ENCODE assay signal across 8 mouse cellular contexts in the genomic region with DNA sequence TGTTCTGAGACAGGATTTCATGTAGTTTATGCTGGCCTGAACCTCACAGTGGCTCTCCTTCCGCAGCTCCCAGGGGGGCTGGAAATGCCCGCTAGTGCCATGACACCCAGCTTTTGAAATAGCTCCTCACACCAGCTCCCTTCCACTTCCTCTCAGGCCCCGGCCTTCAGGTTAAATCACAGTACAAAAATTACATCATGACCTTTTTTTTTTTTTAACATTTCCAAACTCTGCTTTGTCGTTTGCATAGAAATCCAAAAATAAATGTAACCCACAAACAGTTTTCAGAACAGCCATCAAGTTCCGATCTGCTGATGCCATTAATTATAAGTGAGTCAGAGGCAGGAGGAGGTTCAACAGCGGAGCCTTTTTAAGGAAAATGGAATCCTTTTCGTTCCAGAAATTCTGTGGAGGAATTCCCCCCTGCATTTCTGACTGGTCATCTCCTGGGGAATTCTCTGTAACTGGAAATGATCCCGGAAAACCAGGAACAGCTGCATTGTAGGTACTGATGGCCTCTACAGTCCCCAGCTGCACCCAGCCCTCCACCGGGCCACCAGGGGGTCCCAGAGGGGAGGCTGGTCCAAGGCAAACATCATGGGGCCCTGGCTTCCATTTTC. TPM values are rescaled to one million over a fixed set of nuclear protein-coding genes. Genes with fewer than 3 reads are reported as not detected.
DNase-seq lines count a peak whose midpoint lies in the region; ATAC-seq and TF ChIP-seq lines count a peak whose summit lies in the region.

No protein-coding gene starts in this region.

- H3K27ac ChIP-seq in liver, postnatal 0 days (ENCODE audit: low read depth) = no peak overlapping the region
- peak overlapping the region; percentile 51; the same call in 1 of the 2 replicates for H3K27ac ChIP-seq in cortical plate, adult 2 months (ENCODE audit: insufficient read depth, low read length)
- no peak overlapping the region for H3K27ac ChIP-seq in neural tube, embryonic 15.5 days (replicated peaks)

- H3K9ac ChIP-seq in liver, postnatal 0 days (replicated peaks) = no peak overlapping the region
- no peak overlapping the region for H3K9ac ChIP-seq in neural tube, embryonic 15.5 days (replicated peaks)

- no peak for TF ChIP-seq CTCF in liver, postnatal 0 days (IDR thresholded peaks at IDR 0.05; ENCODE audit: low read depth)
- TF ChIP-seq CTCF in cortical plate, adult 2 months (IDR thresholded peaks at IDR 0.05; ENCODE audit: extremely low read depth, insufficient read depth, low read length) = no peak

- WGBS in liver, postnatal 0 days (ENCODE audit: insufficient replicate concordance) = 54% methylated on average over 9 of the region's 9 CpGs
- WGBS in neural tube, embryonic 15.5 days = 71% methylated on average over 9 of the region's 9 CpGs

- no peaks in the 10 kb centered on the region for H3K79me2 ChIP-seq in myocyte (ENCODE audit: control insufficient read depth, insufficient read depth)

- no peak for ATAC-seq in liver, postnatal 0 days
- no peak for ATAC-seq in neural tube, embryonic 15.5 days (ENCODE audit: low FRiP score)

- TF ChIP-seq POLR2A in cortical plate, adult 2 months (IDR thresholded peaks at IDR 0.05; ENCODE audit: extremely low read depth, insufficient read depth, low read length) = no peak
- TF ChIP-seq POLR2A in myocyte (IDR thresholded peaks at IDR 0.05; ENCODE audit: insufficient read length, low read depth) = no peak

- no peak overlapping the region for H3K4me3 ChIP-seq in liver, postnatal 0 days (ENCODE audit: low read depth, low read length)
- H3K4me3 ChIP-seq in cortical plate, adult 2 months (ENCODE audit: insufficient read depth, low read length) = no peak overlapping the region
- no peak overlapping the region for H3K4me3 ChIP-seq in myocyte
- no peak overlapping the region for H3K4me3 ChIP-seq in neural tube, embryonic 15.5 days (replicated peaks)

- no peak for DNase-seq in liver, postnatal 0 days
- DNase-seq in liver = no peak
- DNase-seq in heart, postnatal 4 days = peak; percentile 65
- no peak for DNase-seq in layer of hippocampus, postnatal 25 days (ENCODE audit: extremely low spot score in 1 of 2, low spot score in 1 of 2)
- DNase-seq in layer of hippocampus, postnatal 10 days (ENCODE audit: low spot score in 2 of 2) = no peak

- TF ChIP-seq EP300 in liver, postnatal 0 days (IDR thresholded peaks at IDR 0.05; ENCODE audit: low read depth) = 0 out of 2 replicates have a peak, but pooled peaks have one; percentile 24

- H3K27me3 ChIP-seq in liver, postnatal 0 days (ENCODE audit: insufficient read depth, low read length) = no peaks in the 10 kb centered on the region
- no peaks in the 10 kb centered on the region for H3K27me3 ChIP-seq in myocyte (ENCODE audit: control insufficient read depth, insufficient read depth, insufficient read length)
- H3K27me3 ChIP-seq in neural tube, embryonic 15.5 days (replicated peaks) = no peaks in the 10 kb centered on the region

- H3K4me2 ChIP-seq in liver, postnatal 0 days (ENCODE audit: low read depth, low read length) = no peak overlapping the region
- H3K4me2 ChIP-seq in myocyte (ENCODE audit: low read depth) = peak overlapping the region; percentile 75
- H3K4me2 ChIP-seq in neural tube, embryonic 15.5 days = no peak overlapping the region

- H3K36me3 ChIP-seq in liver, postnatal 0 days (replicated peaks; ENCODE audit: insufficient read depth, low read length) = no peaks in the 10 kb centered on the region
- no peaks in the 10 kb centered on the region for H3K36me3 ChIP-seq in myocyte (ENCODE audit: control insufficient read depth, insufficient read depth)
- H3K36me3 ChIP-seq in neural tube, embryonic 15.5 days = no peaks in the 10 kb centered on the region

- peaks cover 20% of the 10 kb centered on the region for H3K4me1 ChIP-seq in liver, postnatal 0 days (ENCODE audit: insufficient read depth)
- peaks cover 6% of the 10 kb centered on the region; the same call in 1 of the 2 replicates for H3K4me1 ChIP-seq in cortical plate, adult 2 months (ENCODE audit: control insufficient read depth, insufficient read depth, low read length)
- peaks cover 8% of the 10 kb centered on the region; the same call in 1 of the 2 replicates for H3K4me1 ChIP-seq in neural tube, embryonic 15.5 days

- no peak overlapping the region for H3ac ChIP-seq in myocyte (ENCODE audit: control insufficient read depth, insufficient read length)

- H3K9me3 ChIP-seq in liver, postnatal 0 days (ENCODE audit: low read length) = peaks cover 4% of the 10 kb centered on the region; the same call in 1 of the 2 replicates
- H3K9me3 ChIP-seq in neural tube, embryonic 15.5 days (replicated peaks) = no peaks in the 10 kb centered on the region

TF ChIP-seq in myocyte, 11 proteins besides CTCF, POLR2A, EP300 and RAD21:
- peak; percentile 52 to 90 (median 58) for TF ChIP-seq MYOG (IDR thresholded peaks at IDR 0.05; ENCODE audit: control insufficient read depth in 1 of 3, insufficient read depth in 1 of 3, insufficient read length in 2 of 3, low read depth in 2 of 3)
- TF ChIP-seq MAX (IDR thresholded peaks at IDR 0.05; ENCODE audit: low read depth) = no peak
- no peak for TF ChIP-seq POLR2AphosphoS2 (IDR thresholded peaks at IDR 0.05; ENCODE audit: insufficient read length, low read depth)
- 0 out of 2 replicates have a peak, but pooled peaks have one; percentile 29 for TF ChIP-seq CEBPB (IDR thresholded peaks at IDR 0.05; ENCODE audit: insufficient read depth, poor library complexity, severe bottlenecking)
- peak; percentile 58 for TF ChIP-seq TCF12 (IDR thresholded peaks at IDR 0.05; ENCODE audit: insufficient read depth, poor library complexity, severe bottlenecking)
- peak; percentile 48 to 95 (median 91) for TF ChIP-seq MYOD1 (IDR thresholded peaks at IDR 0.05; ENCODE audit: control insufficient read depth in 1 of 3, insufficient read length in 2 of 3, low read depth in 2 of 3)
- TF ChIP-seq REST (IDR thresholded peaks at IDR 0.05; ENCODE audit: insufficient read depth, insufficient read length) = no peak
- peak; percentile 31 for TF ChIP-seq TCF3 (IDR thresholded peaks at IDR 0.05; ENCODE audit: insufficient read length, low read depth)
- no peak for TF ChIP-seq E2F4 (IDR thresholded peaks at IDR 0.05; ENCODE audit: insufficient read depth)
- no peak for TF ChIP-seq SRF (IDR thresholded peaks at IDR 0.05; ENCODE audit: control insufficient read depth, insufficient read length, low read depth)
- no peak for TF ChIP-seq USF1 (IDR thresholded peaks at IDR 0.05; ENCODE audit: low read depth)

RNA-seq across cellular contexts. Expression of gene Noct, which starts 27.0 kb away (rescaled TPM):
- 8.5 and 11.4 TPM in 2 replicates for polyA plus RNA-seq in liver, postnatal 0 days (2015; fragmentation: Nextera tagmentation; extraction: Ambion mirVana)
- 31.8 and 32.5 TPM in 2 replicates for polyA plus RNA-seq in cortical plate, adult 2 months (2012; rRNA removed)
- total RNA-seq in heart, postnatal 4 days (2021) = 10 to 100 TPM; 27.8 to 31.0 TPM
- 7.2 TPM for polyA plus RNA-seq in myocyte (2012; fragmentation: generic; extraction: Trizol)
- total RNA-seq in layer of hippocampus, postnatal 25 days (2021) = 10 to 100 TPM; 60.2 to 60.5 TPM
- 10 to 100 TPM; 52.4 to 53.9 TPM for total RNA-seq in layer of hippocampus, postnatal 10 days (2021)
- polyA plus RNA-seq in neural tube, embryonic 15.5 days (2015; fragmentation: Nextera tagmentation; extraction: Ambion mirVana) = 32.0 and 35.6 TPM in 2 replicates
